Mouse (Mus musculus) lung, adult 2 months (tissue): ENCODE measurements around the gene Papola.
"Not testable (repeated sequence)": the region's sequence is repeated elsewhere in the genome, so short reads cannot be mapped to it uniquely, and the experiment has no call there.

Experiments
- CTCF ChIP-seq: fragments of 200-500 bp; IDR thresholded peaks from 2 replicates; pipeline ENCODE4 v1.5.1; 2011; ENCODE audit warnings: mild to moderate bottlenecking, low read length, control low read depth; ENCODE audit not compliant: insufficient read depth
- POLR2A ChIP-seq: fragments of 200-500 bp; IDR thresholded peaks from 2 replicates; pipeline ENCODE4 v1.6.1; 2011; ENCODE audit warnings: low read depth, mild to moderate bottlenecking, control low read depth, low read length, borderline replicate concordance; ENCODE audit errors: extremely low read depth

- TF ChIP-seq CTCF, POLR2A: not testable (repeated sequence)
Observed at GRCm38 (mm10) chr12:105840545-105840944, 56.1 kb downstream of the Papola start.
